Mouse (Mus musculus): ENCODE results near the gene Gm17409.

DNA sequence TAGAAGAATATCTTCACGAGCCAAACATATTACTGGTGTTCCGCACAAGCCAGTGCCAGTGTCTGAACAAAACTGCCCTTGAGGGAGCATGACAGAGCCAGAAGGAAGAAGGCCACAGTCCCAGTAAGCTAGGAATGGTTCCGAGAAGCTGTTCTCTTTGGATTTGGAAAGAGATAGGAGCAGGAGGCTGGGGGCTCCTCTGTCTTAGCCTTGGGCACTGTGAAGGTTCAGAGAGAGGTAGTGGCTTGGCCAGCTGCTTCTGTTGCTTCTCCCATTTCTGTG is 17.3 kb downstream of the Gm17409 start:
- no peak for TF ChIP-seq POLR2A (IDR thresholded peaks at IDR 0.05; ENCODE audit: low read depth, low read length)
- no peak for TF ChIP-seq CTCF (conservative IDR thresholded peaks at IDR 0.05; ENCODE audit: insufficient read depth, insufficient read length, low read depth, low read length)
